In genomic region chr3:153173567-153173966, GRCm38 (mm10) we compare ENCODE assay signal across 31 mouse cellular contexts.
DNase-seq lines count a peak whose midpoint lies in the region; ATAC-seq and TF ChIP-seq lines count a peak whose summit lies in the region.
"Had no signal": no experiment of that assay in that cellular context is flagged by ENCODE, and none has a peak within 500 bp of the region (broad histone marks: within the 10 kb centered on the region; RNA-seq: fewer than 3 reads in every experiment).

No protein-coding gene starts in this region.

- no peak overlapping the region for H3K4me2 ChIP-seq in midbrain, postnatal 0 days (ENCODE audit: low read depth, low read length, poor library complexity, severe bottlenecking)
- H3K4me2 ChIP-seq: embryonic facial prominence, embryonic 12.5 days; heart, embryonic 15.5 days; hindbrain, embryonic 13.5 days; kidney, embryonic 15.5 days; limb, embryonic 12.5 days; liver, embryonic 15.5 days; lung, embryonic 14.5 days; midbrain, embryonic 12.5 days; neural tube, embryonic 13.5 days had no signal

- TF ChIP-seq CTCF in midbrain, postnatal 0 days (IDR thresholded peaks at IDR 0.05): no peak

- intact Hi-C loops in heart, postnatal 10 days (cut with DNase I): no loop called here

- peak; percentile 58 for DNase-seq in heart, adult 11 months
- DNase-seq in heart, adult 18-20 months: no peak
- DNase-seq in MEL-GATA-1-ER (ENCODE audit: extremely low read depth, low read depth): peak; percentile 21
- DNase-seq in c-Kit-positive CD71-negative TER-119-negative erythroid progenitor cells, embryonic 14.5 days (ENCODE audit: low read depth): peak; percentile 1
- DNase-seq in adrenal gland, adult 18-20 months (ENCODE audit: low spot score in 2 of 2): no peak
- DNase-seq in heart, postnatal 10 days: no peak
- no peak for DNase-seq in midbrain, postnatal 0 days (ENCODE audit: low spot score)
- DNase-seq: adrenal gland, adult 2 months; adrenal gland, postnatal 36 days; cerebellum, adult 8-10 months; cerebellum, postnatal 36 days; embryo, embryonic 11 days; heart, postnatal 4 days; kidney, adult 18-20 months; kidney, postnatal 25 days; lung, embryonic 14.5 days; lung, postnatal 14 days; right cerebral cortex, postnatal 4 days had no signal

- no peaks in the 10 kb centered on the region for H3K9me3 ChIP-seq in midbrain, postnatal 0 days (ENCODE audit: low read length)
- H3K9me3 ChIP-seq: embryonic facial prominence, embryonic 12.5 days; heart, embryonic 10.5 days; heart, embryonic 15.5 days; hindbrain, embryonic 13.5 days; kidney, embryonic 15.5 days; limb, embryonic 12.5 days; liver, embryonic 15.5 days; midbrain, embryonic 12.5 days; neural tube, embryonic 13.5 days had no signal

- H3K27me3 ChIP-seq in midbrain, postnatal 0 days (ENCODE audit: insufficient read depth, low read length): no peaks in the 10 kb centered on the region
- H3K27me3 ChIP-seq: embryonic facial prominence, embryonic 12.5 days; heart, embryonic 15.5 days; hindbrain, embryonic 13.5 days; kidney, embryonic 15.5 days; liver, embryonic 15.5 days; midbrain, embryonic 12.5 days; neural tube, embryonic 13.5 days had no signal

- H3K4me3 ChIP-seq in midbrain, postnatal 0 days (ENCODE audit: low read depth, low read length): no peak overlapping the region
- H3K4me3 ChIP-seq: embryonic facial prominence, embryonic 12.5 days; heart, embryonic 10.5 days; heart, embryonic 15.5 days; hindbrain, embryonic 13.5 days; kidney, embryonic 15.5 days; left cerebral cortex, adult 2 months; limb, embryonic 12.5 days; liver, embryonic 15.5 days; midbrain, embryonic 12.5 days; neural tube, embryonic 13.5 days had no signal

- no peak overlapping the region for H3K9ac ChIP-seq in midbrain, postnatal 0 days (replicated peaks; ENCODE audit: low read length, poor library complexity, severe bottlenecking)
- H3K9ac ChIP-seq: embryonic facial prominence, embryonic 12.5 days; heart, embryonic 15.5 days; hindbrain, embryonic 13.5 days; kidney, embryonic 15.5 days; limb, embryonic 12.5 days; liver, embryonic 15.5 days; lung, embryonic 14.5 days; midbrain, embryonic 12.5 days; neural tube, embryonic 13.5 days had no signal

- H3K27ac ChIP-seq in midbrain, postnatal 0 days (ENCODE audit: low read depth, low read length): no peak overlapping the region
- H3K27ac ChIP-seq: embryonic facial prominence, embryonic 12.5 days; heart, embryonic 10.5 days; heart, embryonic 15.5 days; hindbrain, embryonic 13.5 days; kidney, embryonic 15.5 days; left cerebral cortex, adult 2 months; limb, embryonic 12.5 days; liver, embryonic 15.5 days; midbrain, embryonic 12.5 days; neural tube, embryonic 13.5 days; stomach, postnatal 0 days had no signal

- no peaks in the 10 kb centered on the region for H3K4me1 ChIP-seq in midbrain, postnatal 0 days (ENCODE audit: insufficient read depth, low read length)
- H3K4me1 ChIP-seq: embryonic facial prominence, embryonic 12.5 days; heart, embryonic 15.5 days; kidney, embryonic 15.5 days; limb, embryonic 12.5 days; liver, embryonic 15.5 days had no signal

- no peaks in the 10 kb centered on the region for H3K36me3 ChIP-seq in midbrain, postnatal 0 days (ENCODE audit: insufficient read depth, low read length)
- H3K36me3 ChIP-seq: embryonic facial prominence, embryonic 12.5 days; heart, embryonic 10.5 days; heart, embryonic 15.5 days; hindbrain, embryonic 13.5 days; kidney, embryonic 15.5 days; limb, embryonic 12.5 days; liver, embryonic 15.5 days; midbrain, embryonic 12.5 days; neural tube, embryonic 13.5 days had no signal

- 85% methylated on average over 2 of the region's 2 CpGs for WGBS in midbrain, postnatal 0 days

- peak; percentile 44; the same call in 1 of the 2 replicates for ATAC-seq in megakaryocyte progenitor cell, adult 5-6 weeks (replicated peaks; ENCODE audit: poor library complexity)
- ATAC-seq in midbrain, postnatal 0 days (ENCODE audit: low FRiP score): no peak
- ATAC-seq: forebrain, embryonic 14.5 days had no signal

Comparison
In these comparisons a context has a peak if more than half of its experiments do, and no peak if none do; other contexts are left out.
1. DNase-seq: peak in heart, adult 11 months (single experiment), MEL-GATA-1-ER (single experiment) and c-Kit-positive CD71-negative TER-119-negative erythroid progenitor cells, embryonic 14.5 days (single experiment); none in heart, adult 18-20 months (0 of 2), adrenal gland, adult 18-20 months (0 of 2), heart, postnatal 10 days (0 of 2) and midbrain, postnatal 0 days (single experiment).